Mouse (Mus musculus) MEL (cell line): ENCODE data around the gene Armc10.
A peak's percentile ranks its signal among the peaks of the same experiment; 100 is the strongest.

Source experiments
- CTCF ChIP-seq, 3 experiments: IDR thresholded peaks in 2 of 3; conservative IDR thresholded peaks in 1 of 3; 2 replicates each; pipeline ENCODE4 v1.5.1; 2011 to 2012; ENCODE audit warnings: low read length in 3 of 3, low read depth in 2 of 3, mild to moderate bottlenecking in 2 of 3, improper control_type of control experiment in 1 of 3, inconsistent platforms in 1 of 3, mixed read lengths in 1 of 3, moderate library complexity in 1 of 3; ENCODE audit not compliant: control insufficient read depth in 1 of 3, insufficient read depth in 1 of 3, poor library complexity in 1 of 3, severe bottlenecking in 1 of 3
- E2F4 ChIP-seq: IDR thresholded peaks from 2 replicates; pipeline ENCODE4 v1.6.1; 2011; ENCODE audit warnings: low read depth, low read length, improper control_type of control experiment, borderline replicate concordance
- EP300 ChIP-seq, 2 experiments: IDR thresholded peaks; 2 replicates each; pipeline ENCODE4 v1.6.1; 2011; ENCODE audit warnings: improper control_type of control experiment in 2 of 2, low read length in 2 of 2, low read depth in 1 of 2, mild to moderate bottlenecking in 1 of 2
- GATA1 ChIP-seq: IDR thresholded peaks from 2 replicates; pipeline ENCODE4 v1.6.1; 2011; ENCODE audit warnings: low read depth, low read length, improper control_type of control experiment
- MAFK ChIP-seq: IDR thresholded peaks from 2 replicates; pipeline ENCODE4 v1.6.1; 2011; ENCODE audit warnings: low read depth, mild to moderate bottlenecking, low read length, improper control_type of control experiment, borderline replicate concordance
- MEF2A ChIP-seq: IDR thresholded peaks from 2 replicates; pipeline ENCODE4 v1.6.1; 2014; ENCODE audit warnings: low read depth, mild to moderate bottlenecking, inconsistent platforms, low read length, improper control_type of control experiment; ENCODE audit not compliant: poor library complexity, insufficient replicate concordance, severe bottlenecking; ENCODE audit errors: extremely low read depth
- MYC ChIP-seq: IDR thresholded peaks from 2 replicates; pipeline ENCODE4 v1.6.1; 2011; ENCODE audit warnings: low read depth, mild to moderate bottlenecking, low read length, improper control_type of control experiment, moderate library complexity
- NELFE ChIP-seq: IDR thresholded peaks from 2 replicates; pipeline ENCODE4 v1.6.1; 2011; ENCODE audit warnings: low read depth, low read length, improper control_type of control experiment
- POLR2AphosphoS2 ChIP-seq: IDR thresholded peaks from 2 replicates; pipeline ENCODE4 v1.6.1; 2011; ENCODE audit warnings: low read length, improper control_type of control experiment
- USF1 ChIP-seq: IDR thresholded peaks from 2 replicates; pipeline ENCODE4 v1.6.1; 2014; ENCODE audit warnings: low read depth, mild to moderate bottlenecking, inconsistent platforms, low read length, improper control_type of control experiment, moderate library complexity
- ZC3H11A ChIP-seq: IDR thresholded peaks from 2 replicates; pipeline ENCODE4 v1.6.1; 2012; ENCODE audit warnings: low read depth, mild to moderate bottlenecking, inconsistent platforms, low read length, improper control_type of control experiment

- TF ChIP-seq MAFK (no peak), CTCF (IDR thresholded peaks at IDR 0.05 in 2 of 3, conservative IDR thresholded peaks at IDR 0.05 in 1 of 3; ENCODE audit: control insufficient read depth in 1 of 3, insufficient read depth in 1 of 3, low read depth in 2 of 3, low read length in 3 of 3, poor library complexity in 1 of 3, severe bottlenecking in 1 of 3) (no peak), USF1 (peak; percentile 72; the same call in 1 of the 2 replicates), GATA1 (peak; percentile 85), EP300 (IDR thresholded peaks at IDR 0.05; ENCODE audit: low read depth in 1 of 2, low read length in 2 of 2) (peak; percentile 69 to 77), E2F4 (no peak), MYC (peak; percentile 55; the same call in 1 of the 2 replicates), POLR2AphosphoS2 (no peak), ZC3H11A (no peak), NELFE (no peak), MEF2A (no peak)
These were observed 41.4 kb downstream of the Armc10 start for GRCm38 (mm10) chr5:21687042-21687441.
